Mouse (Mus musculus): ENCODE data around the gene Atg7.
"Not testable (repeated sequence)": the region's sequence is repeated elsewhere in the genome, so short reads cannot be mapped to it uniquely, and the experiment has no call there.

The Atg7 gene

GRCm38 (mm10) chr6:114642601-114643528, at the start of gene Atg7:
Gene Atg7, plus strand, starts transcription at chr6:114643097.
- peak; percentile 84 to 91 for DNase-seq

- DNase-seq, result peak; percentile 1 to 5
Measured at GRCm38 (mm10) chr6:114614076-114614475, 28.8 kb upstream of the Atg7 start.

- not testable (repeated sequence) for DNase-seq
Measured at GRCm38 (mm10) chr6:114633886-114634285, 9.0 kb upstream of the Atg7 start.

GRCm38 (mm10) chr6:114643716-114644115, 819 bp downstream of the Atg7 start:
- DNase-seq, result no peak

GRCm38 (mm10) chr6:114644531-114644930, 1.6 kb downstream of the Atg7 start:
- DNase-seq, result no peak

- no peak for DNase-seq
Measured at GRCm38 (mm10) chr6:114646201-114646600, 3.3 kb downstream of the Atg7 start.

- DNase-seq, result no peak
Measured at GRCm38 (mm10) chr6:114647011-114647410, 4.1 kb downstream of the Atg7 start.

GRCm38 (mm10) chr6:114648352-114649030, 5.6 kb downstream of the Atg7 start:
- no peak for DNase-seq

GRCm38 (mm10) chr6:114652209-114652608, 9.3 kb downstream of the Atg7 start:
- no peak for DNase-seq

GRCm38 (mm10) chr6:114656826-114657600, 14.1 kb downstream of the Atg7 start:
- DNase-seq, result no peak

GRCm38 (mm10) chr6:114657807-114658206, 14.9 kb downstream of the Atg7 start:
- DNase-seq, result no peak

- no peak for DNase-seq
Measured at GRCm38 (mm10) chr6:114659278-114659991, 16.5 kb downstream of the Atg7 start.

- no peak for DNase-seq
Measured at GRCm38 (mm10) chr6:114659992-114660800, 17.3 kb downstream of the Atg7 start.

- no peak for DNase-seq
Measured at GRCm38 (mm10) chr6:114663707-114664106, 20.8 kb downstream of the Atg7 start.

GRCm38 (mm10) chr6:114664716-114665115, 21.8 kb downstream of the Atg7 start:
- no peak for DNase-seq

GRCm38 (mm10) chr6:114667518-114667917, 24.6 kb downstream of the Atg7 start:
- no peak for DNase-seq

- DNase-seq, result no peak
Measured at GRCm38 (mm10) chr6:114674771-114675170, 31.9 kb downstream of the Atg7 start.

GRCm38 (mm10) chr6:114676091-114676490, 33.2 kb downstream of the Atg7 start:
- DNase-seq, result no peak

GRCm38 (mm10) chr6:114682092-114682711, 39.3 kb downstream of the Atg7 start:
- DNase-seq, result no peak

- DNase-seq, result no peak
Measured at GRCm38 (mm10) chr6:114683741-114684140, 40.8 kb downstream of the Atg7 start.

GRCm38 (mm10) chr6:114684407-114684806, 41.5 kb downstream of the Atg7 start:
- DNase-seq, result no peak

All from spleen, adult 18-20 months (tissue).